8 mouse cellular contexts compared by ENCODE assay signal in genomic region chr8:116373063-116373462, GRCm38 (mm10).
A peak's percentile ranks its signal among the peaks of the same experiment; 100 is the strongest.
DNase-seq lines count a peak whose midpoint lies in the region; ATAC-seq and TF ChIP-seq lines count a peak whose summit lies in the region.
"Had no signal": no experiment of that assay in that cellular context is flagged by ENCODE, and none has a peak within 500 bp of the region (broad histone marks: within the 10 kb centered on the region; RNA-seq: fewer than 3 reads in every experiment).

No protein-coding gene starts in this region.

- no peak for ATAC-seq in kidney, embryonic 16.5 days (ENCODE audit: low FRiP score, low TSS enrichment)
- ATAC-seq in forebrain, embryonic 12.5 days (ENCODE audit: low FRiP score), result no peak
- ATAC-seq in inflammation-experienced regulatory T-cells, adult 6 months, result no peak
- ATAC-seq: midbrain, embryonic 13.5 days had no signal

- H3K4me3 ChIP-seq in kidney, embryonic 16.5 days (ENCODE audit: low read length), result no peak overlapping the region
- no peak overlapping the region for H3K4me3 ChIP-seq in E14TG2a.4 (replicated peaks; ENCODE audit: low read length)
- no peak overlapping the region for H3K4me3 ChIP-seq in forebrain, embryonic 12.5 days (replicated peaks)
- H3K4me3 ChIP-seq: midbrain, embryonic 13.5 days had no signal

- WGBS in kidney, embryonic 16.5 days, result 83% methylated on average over 4 of the region's 4 CpGs
- WGBS in forebrain, embryonic 12.5 days, result 80% methylated on average over 4 of the region's 4 CpGs

- peak; percentile 47 for TF ChIP-seq CTCF in E14TG2a.4 (conservative IDR thresholded peaks at IDR 0.05; ENCODE audit: low read length)

- no peaks in the 10 kb centered on the region for H3K27me3 ChIP-seq in kidney, embryonic 16.5 days (ENCODE audit: insufficient read depth, low read length)
- H3K27me3 ChIP-seq in E14TG2a.4 (ENCODE audit: insufficient read depth, low read length), result no peaks in the 10 kb centered on the region
- no peaks in the 10 kb centered on the region for H3K27me3 ChIP-seq in forebrain, embryonic 12.5 days
- H3K27me3 ChIP-seq: midbrain, embryonic 13.5 days had no signal

- H3K4me2 ChIP-seq in kidney, embryonic 16.5 days (replicated peaks; ENCODE audit: low read depth, low read length), result no peak overlapping the region
- H3K4me2 ChIP-seq in forebrain, embryonic 12.5 days, result no peak overlapping the region
- H3K4me2 ChIP-seq: midbrain, embryonic 13.5 days had no signal

- no peaks in the 10 kb centered on the region for H3K36me3 ChIP-seq in kidney, embryonic 16.5 days (ENCODE audit: insufficient read depth, low read length)
- no peaks in the 10 kb centered on the region for H3K36me3 ChIP-seq in E14TG2a.4 (ENCODE audit: insufficient read depth, low read length)
- H3K36me3 ChIP-seq in forebrain, embryonic 12.5 days (replicated peaks), result no peaks in the 10 kb centered on the region
- H3K36me3 ChIP-seq: midbrain, embryonic 13.5 days had no signal

- H3K9ac ChIP-seq in kidney, embryonic 16.5 days (replicated peaks; ENCODE audit: low read length), result no peak overlapping the region
- H3K9ac ChIP-seq in forebrain, embryonic 12.5 days, result no peak overlapping the region
- H3K9ac ChIP-seq: midbrain, embryonic 13.5 days had no signal

- DNase-seq in kidney, postnatal 4 days, result peak; percentile 21 to 39
- DNase-seq in Muller cell, postnatal 12 days (ENCODE audit: inconsistent ontology term), result peak; percentile 17
- DNase-seq in embryo, embryonic 11 days, result peak; percentile 47

- H3K27ac ChIP-seq in kidney, embryonic 16.5 days (ENCODE audit: low read length), result no peak overlapping the region
- H3K27ac ChIP-seq in forebrain, embryonic 12.5 days, result no peak overlapping the region
- H3K27ac ChIP-seq: midbrain, embryonic 13.5 days had no signal

- H3K4me1 ChIP-seq in kidney, embryonic 16.5 days (ENCODE audit: insufficient read depth, low read length), result 0 out of 2 replicates have a peak, but pooled peaks cover 5% of the 10 kb centered on the region
- peaks cover 27% of the 10 kb centered on the region for H3K4me1 ChIP-seq in E14TG2a.4 (replicated peaks; ENCODE audit: low read depth, low read length)
- H3K4me1 ChIP-seq in forebrain, embryonic 12.5 days, result peaks cover 13% of the 10 kb centered on the region

- peaks cover 5% of the 10 kb centered on the region; the same call in 1 of the 2 replicates for H3K9me3 ChIP-seq in kidney, embryonic 16.5 days (ENCODE audit: low read length)
- no peaks in the 10 kb centered on the region for H3K9me3 ChIP-seq in E14TG2a.4 (ENCODE audit: low read length)
- H3K9me3 ChIP-seq in forebrain, embryonic 12.5 days, result no peaks in the 10 kb centered on the region
- H3K9me3 ChIP-seq: midbrain, embryonic 13.5 days had no signal
